In the genomic region with DNA sequence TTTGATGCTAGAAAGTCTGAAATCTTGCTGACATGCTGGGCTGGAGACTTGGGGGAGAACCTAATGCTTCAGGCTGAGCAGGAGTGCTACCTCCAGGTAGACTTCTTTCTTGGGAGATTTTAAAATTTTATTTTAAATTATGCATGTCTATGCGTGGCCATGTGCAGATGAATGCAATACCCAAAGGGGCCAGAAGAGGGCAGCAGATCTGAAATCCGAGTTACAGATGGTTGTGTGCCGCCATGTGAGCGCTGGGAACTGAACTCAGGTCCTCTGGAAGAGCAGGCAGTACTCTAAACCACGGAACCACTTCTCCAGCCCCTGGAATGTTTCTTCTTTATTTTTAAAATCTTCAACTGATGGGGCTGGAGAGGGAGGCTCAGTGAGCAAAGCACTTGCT, we compare ENCODE assay signal across 17 mouse cellular contexts.
DNase-seq lines count a peak whose midpoint lies in the region; ATAC-seq and TF ChIP-seq lines count a peak whose summit lies in the region.
"Had no signal": no experiment of that assay in that cellular context is flagged by ENCODE, and none has a peak within 500 bp of the region (broad histone marks: within the 10 kb centered on the region; RNA-seq: fewer than 3 reads in every experiment).

No protein-coding gene starts in this region.

- ATAC-seq in hindbrain, postnatal 0 days, result no peak
- no peak for ATAC-seq in hindbrain, embryonic 12.5 days (ENCODE audit: low FRiP score)
- no peak for ATAC-seq in liver, postnatal 0 days
- no peak for ATAC-seq in liver, embryonic 12.5 days
- ATAC-seq: forebrain, embryonic 13.5 days; midbrain, embryonic 16.5 days had no signal

- no peak overlapping the region for H3K4me3 ChIP-seq in hindbrain, postnatal 0 days (ENCODE audit: low read length)
- no peak overlapping the region for H3K4me3 ChIP-seq in hindbrain, embryonic 12.5 days
- H3K4me3 ChIP-seq in liver, postnatal 0 days (ENCODE audit: low read depth, low read length), result no peak overlapping the region
- H3K4me3 ChIP-seq in liver, embryonic 12.5 days, result no peak overlapping the region
- no peak overlapping the region for H3K4me3 ChIP-seq in ES-Bruce4 (ENCODE audit: low read depth, low read length)
- H3K4me3 ChIP-seq: embryonic facial prominence, embryonic 10.5 days; forebrain, embryonic 13.5 days; limb, embryonic 13.5 days; megakaryocyte, embryonic 14.5 days had no signal

- TF ChIP-seq EP300 in liver, postnatal 0 days (IDR thresholded peaks at IDR 0.05; ENCODE audit: low read depth), result no peak
- no peak for TF ChIP-seq EP300 in ES-Bruce4 (IDR thresholded peaks at IDR 0.05; ENCODE audit: insufficient read depth, low read depth, low read length)

- DNase-seq in hindbrain, postnatal 0 days (ENCODE audit: low spot score), result no peak
- DNase-seq in liver, postnatal 0 days, result no peak
- DNase-seq in brain, embryonic 14.5 days (ENCODE audit: low read depth), result no peak
- DNase-seq in frontal cortex, postnatal 14 days (ENCODE audit: low spot score in 2 of 2), result no peak
- DNase-seq: adrenal gland, postnatal 14 days; cerebellum, adult 2 months; heart, adult 18-20 months; kidney, postnatal 14 days; thymus, postnatal 36 days had no signal

- no peak overlapping the region for H3K9ac ChIP-seq in hindbrain, postnatal 0 days (replicated peaks; ENCODE audit: low read length)
- no peak overlapping the region for H3K9ac ChIP-seq in hindbrain, embryonic 12.5 days
- H3K9ac ChIP-seq in liver, postnatal 0 days (replicated peaks), result no peak overlapping the region
- H3K9ac ChIP-seq in liver, embryonic 12.5 days, result no peak overlapping the region
- H3K9ac ChIP-seq in ES-Bruce4 (ENCODE audit: low read depth, poor library complexity, severe bottlenecking), result no peak overlapping the region
- H3K9ac ChIP-seq: forebrain, embryonic 13.5 days; limb, embryonic 13.5 days had no signal

- H3K9me3 ChIP-seq in hindbrain, postnatal 0 days (ENCODE audit: low read length), result peaks cover 4% of the 10 kb centered on the region; the same call in 1 of the 2 replicates
- H3K9me3 ChIP-seq in hindbrain, embryonic 12.5 days (replicated peaks), result peaks cover 5% of the 10 kb centered on the region; the same call in 1 of the 2 replicates
- no peaks in the 10 kb centered on the region for H3K9me3 ChIP-seq in liver, postnatal 0 days (ENCODE audit: low read length)
- peaks cover 7% of the 10 kb centered on the region for H3K9me3 ChIP-seq in liver, embryonic 12.5 days (replicated peaks)
- H3K9me3 ChIP-seq in ES-Bruce4 (replicated peaks; ENCODE audit: control insufficient read depth, insufficient read depth, low read length, poor library complexity, severe bottlenecking), result no peaks in the 10 kb centered on the region; the same call in 1 of the 2 replicates

- 95% methylated on average over 5 of the region's 5 CpGs for WGBS in hindbrain, postnatal 0 days
- 93% methylated on average over 5 of the region's 5 CpGs for WGBS in hindbrain, embryonic 12.5 days
- WGBS in liver, postnatal 0 days (ENCODE audit: insufficient replicate concordance), result 82% methylated on average over 5 of the region's 5 CpGs
- 77% methylated on average over 5 of the region's 5 CpGs for WGBS in liver, embryonic 12.5 days (ENCODE audit: insufficient replicate concordance)

- peak; percentile 30 for TF ChIP-seq CTCF in hindbrain, postnatal 0 days (IDR thresholded peaks at IDR 0.05; ENCODE audit: low read depth)
- peak; percentile 45 for TF ChIP-seq CTCF in liver, postnatal 0 days (IDR thresholded peaks at IDR 0.05; ENCODE audit: low read depth)
- peak; percentile 28 for TF ChIP-seq CTCF in ES-Bruce4 (IDR thresholded peaks at IDR 0.05; ENCODE audit: low read depth, low read length)
- TF ChIP-seq CTCF in brain, embryonic 14.5 days (IDR thresholded peaks at IDR 0.05; ENCODE audit: borderline replicate concordance, extremely low read depth, insufficient read depth, insufficient read length), result peak; percentile 38; the same call in 1 of the 2 replicates

- no peak overlapping the region for H3K4me2 ChIP-seq in hindbrain, postnatal 0 days (ENCODE audit: low read depth, low read length)
- H3K4me2 ChIP-seq in hindbrain, embryonic 12.5 days (replicated peaks), result no peak overlapping the region
- H3K4me2 ChIP-seq in liver, postnatal 0 days (ENCODE audit: low read depth, low read length), result no peak overlapping the region
- H3K4me2 ChIP-seq in liver, embryonic 12.5 days, result no peak overlapping the region
- H3K4me2 ChIP-seq: forebrain, embryonic 13.5 days; limb, embryonic 13.5 days had no signal

- H3K27me3 ChIP-seq in hindbrain, postnatal 0 days (ENCODE audit: insufficient read depth, low read length), result no peaks in the 10 kb centered on the region
- H3K27me3 ChIP-seq in hindbrain, embryonic 12.5 days, result no peaks in the 10 kb centered on the region
- no peaks in the 10 kb centered on the region for H3K27me3 ChIP-seq in liver, postnatal 0 days (ENCODE audit: insufficient read depth, low read length)
- H3K27me3 ChIP-seq in liver, embryonic 12.5 days (replicated peaks), result no peaks in the 10 kb centered on the region
- H3K27me3 ChIP-seq in ES-Bruce4 (ENCODE audit: control insufficient read depth, insufficient read depth, low read length, poor library complexity, severe bottlenecking), result no peaks in the 10 kb centered on the region; the same call in 1 of the 2 replicates
- H3K27me3 ChIP-seq: megakaryocyte, embryonic 14.5 days had no signal

- no peak for TF ChIP-seq POLR2A in ES-Bruce4 (IDR thresholded peaks at IDR 0.05; ENCODE audit: insufficient read depth, low read length)
- TF ChIP-seq POLR2A in brain, embryonic 14.5 days (IDR thresholded peaks at IDR 0.05; ENCODE audit: borderline replicate concordance, extremely low read depth, insufficient read depth, insufficient read length, poor library complexity, severe bottlenecking), result no peak

- no peaks in the 10 kb centered on the region for H3K4me1 ChIP-seq in hindbrain, postnatal 0 days (ENCODE audit: insufficient read depth, low read length)
- peaks cover 5% of the 10 kb centered on the region; the same call in 1 of the 2 replicates for H3K4me1 ChIP-seq in hindbrain, embryonic 12.5 days
- no peaks in the 10 kb centered on the region for H3K4me1 ChIP-seq in liver, postnatal 0 days (ENCODE audit: insufficient read depth)
- H3K4me1 ChIP-seq in liver, embryonic 12.5 days, result no peaks in the 10 kb centered on the region
- no peaks in the 10 kb centered on the region for H3K4me1 ChIP-seq in ES-Bruce4 (ENCODE audit: control insufficient read depth, insufficient read depth, low read length)
- H3K4me1 ChIP-seq: megakaryocyte, embryonic 14.5 days had no signal

- no peaks in the 10 kb centered on the region for H3K36me3 ChIP-seq in hindbrain, postnatal 0 days (ENCODE audit: insufficient read depth, low read length)
- H3K36me3 ChIP-seq in hindbrain, embryonic 12.5 days, result no peaks in the 10 kb centered on the region
- H3K36me3 ChIP-seq in liver, postnatal 0 days (replicated peaks; ENCODE audit: insufficient read depth, low read length), result no peaks in the 10 kb centered on the region
- H3K36me3 ChIP-seq in liver, embryonic 12.5 days, result no peaks in the 10 kb centered on the region
- no peaks in the 10 kb centered on the region for H3K36me3 ChIP-seq in ES-Bruce4 (ENCODE audit: control insufficient read depth, insufficient read depth, low read length, poor library complexity, severe bottlenecking)
- H3K36me3 ChIP-seq: embryonic facial prominence, embryonic 10.5 days; limb, embryonic 13.5 days had no signal

- no peak overlapping the region for H3K27ac ChIP-seq in hindbrain, postnatal 0 days
- H3K27ac ChIP-seq in hindbrain, embryonic 12.5 days, result no peak overlapping the region
- no peak overlapping the region for H3K27ac ChIP-seq in liver, postnatal 0 days (ENCODE audit: low read depth)
- no peak overlapping the region for H3K27ac ChIP-seq in liver, embryonic 12.5 days
- H3K27ac ChIP-seq in ES-Bruce4 (ENCODE audit: insufficient read depth, low read length), result no peak overlapping the region
- H3K27ac ChIP-seq: embryonic facial prominence, embryonic 10.5 days; forebrain, embryonic 13.5 days; limb, embryonic 13.5 days had no signal
